Mouse (Mus musculus) gastrocnemius, adult 8-10 months (tissue): ENCODE results near the gene Fut7. TPM values are rescaled to one million over a fixed set of nuclear protein-coding genes. Genes with fewer than 3 reads are reported as not detected.
"Not testable (repeated sequence)": the region's sequence is repeated elsewhere in the genome, so short reads cannot be mapped to it uniquely, and the experiment has no call there.

Experiments
- DNase-seq, 2 experiments: peaks; one replicate each; pipeline ENCODE4 v3.0.0; 2022; ENCODE audit warnings: low spot score in 2 of 2
- total RNA-seq, 4 experiments: library from RNA; stranded (reverse); gene quantifications; 2 replicates each; pipeline ENCODE4 v1.2.4; 2022

Fut7 gene
- not detected for total RNA-seq

DNA sequence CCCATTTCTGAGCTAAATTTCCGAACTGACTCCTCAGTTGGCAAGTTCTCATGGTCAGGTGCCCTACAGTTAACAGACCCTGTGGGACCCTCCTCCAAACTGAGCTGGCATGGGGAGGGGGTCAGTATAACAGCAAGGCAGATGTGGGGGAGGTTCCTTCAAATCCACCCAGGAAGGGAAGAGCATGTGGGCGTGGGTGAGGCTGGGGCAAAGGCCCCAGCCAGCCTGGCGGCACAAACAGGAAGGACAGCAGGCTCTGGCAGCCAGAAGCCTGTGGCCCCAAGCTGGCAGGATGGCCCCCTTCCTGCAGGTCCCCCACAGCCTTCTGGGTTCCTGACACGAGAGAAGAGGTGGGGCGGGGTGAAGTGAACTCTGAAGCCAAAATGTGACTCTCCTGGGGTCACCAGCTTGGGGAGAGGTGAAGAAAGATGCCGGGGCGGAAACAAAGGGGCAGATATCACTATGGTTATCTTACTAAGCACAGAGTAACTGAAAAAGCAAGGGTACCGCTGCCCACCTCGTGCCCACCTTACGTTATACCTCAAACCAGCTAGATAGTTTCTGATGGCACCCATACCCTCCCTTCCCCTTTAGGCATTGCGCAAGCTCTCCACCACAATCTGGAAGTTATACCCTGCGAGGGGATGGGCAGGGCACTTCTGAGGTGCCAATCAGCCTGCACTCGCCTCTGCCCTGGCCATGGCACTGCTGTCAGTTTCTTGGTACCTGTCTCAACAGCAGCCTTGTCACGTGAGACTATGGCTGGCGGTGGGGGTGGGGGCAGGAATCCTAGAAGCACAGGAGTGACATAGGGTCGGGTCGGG is at the start of gene Fut7:
Fut7 (plus strand) TSS at position 681 of the 824 bp plus-strand sequence.
- no peak for DNase-seq

DNA sequence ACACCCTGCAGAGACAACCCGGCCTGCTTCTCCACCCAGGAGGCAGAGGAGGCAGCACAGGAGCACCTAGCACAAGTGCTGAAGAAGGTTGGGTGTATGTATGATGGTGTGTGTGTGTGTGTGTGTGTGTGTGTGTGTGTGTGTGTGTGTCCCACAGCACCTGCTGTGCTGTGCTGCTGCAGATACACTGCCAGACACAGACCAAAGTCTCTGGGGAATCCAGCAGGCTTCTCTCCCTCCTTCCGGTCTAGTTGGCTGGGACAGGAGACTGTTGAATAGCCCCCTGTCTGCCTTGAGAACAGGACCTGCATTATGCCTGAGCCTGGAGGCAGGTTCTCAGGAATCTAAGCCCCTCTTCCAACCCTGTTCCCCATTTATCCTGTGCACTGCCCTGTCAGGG is 49.6 kb upstream of the Fut7 start:
- DNase-seq, result no peak

DNA sequence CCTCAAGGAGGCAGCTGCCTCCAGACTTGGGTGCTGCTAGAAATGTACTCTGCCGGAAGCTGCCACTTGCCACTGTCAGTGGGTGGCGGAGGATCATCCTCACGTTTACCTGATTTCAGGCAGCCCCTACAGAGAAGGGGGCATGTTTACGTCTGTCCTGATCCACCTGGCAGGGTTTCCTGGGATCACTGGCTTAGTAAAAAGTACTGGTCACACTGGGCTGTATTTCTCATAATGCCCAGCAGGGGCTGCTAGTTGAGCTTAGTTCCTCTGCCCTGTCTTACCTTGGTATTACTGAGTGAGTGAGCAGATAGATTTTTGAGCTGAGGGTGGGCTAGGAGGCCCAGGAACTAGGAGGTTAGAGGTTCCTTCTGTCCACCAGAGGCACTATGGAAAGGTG is 46.5 kb upstream of the Fut7 start:
- no peak for DNase-seq

DNA sequence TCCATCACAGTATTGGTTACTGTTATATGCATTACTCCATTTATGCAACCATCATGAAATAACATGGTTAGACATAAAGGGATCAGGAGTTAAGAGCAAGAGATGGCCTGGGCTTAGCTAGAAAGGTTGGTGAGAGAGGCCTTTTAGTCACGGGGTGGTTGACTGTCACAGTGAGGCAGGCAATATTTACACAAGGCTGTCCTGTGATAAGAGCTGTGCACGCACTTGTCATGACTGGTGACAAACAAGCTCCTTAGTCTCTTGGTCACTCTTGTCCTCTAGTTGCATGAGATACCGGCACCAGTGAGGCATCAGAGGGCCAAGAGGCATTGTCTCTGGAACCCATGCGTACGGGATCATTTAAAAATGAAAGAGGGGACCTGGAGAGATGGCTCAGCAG is 38.6 kb upstream of the Fut7 start:
- DNase-seq, result no peak

DNA sequence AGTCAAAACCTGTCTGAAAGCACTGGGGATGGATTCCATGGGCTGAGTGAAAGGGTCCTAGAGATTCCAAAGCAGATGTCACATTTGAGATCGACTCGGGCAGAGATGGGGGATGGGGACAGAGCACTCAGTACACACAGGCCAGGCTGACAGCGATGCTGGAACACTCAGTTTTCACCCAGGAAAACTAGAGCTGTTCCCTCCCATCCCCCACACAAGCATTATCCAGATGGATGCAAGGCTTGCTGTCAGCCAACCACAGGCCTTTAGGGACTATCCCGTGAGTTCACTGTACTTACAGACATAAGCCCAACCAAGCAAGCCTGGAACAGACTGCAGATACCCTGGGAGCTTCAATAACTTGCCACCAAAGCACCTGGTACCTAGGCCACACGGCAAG is 31.8 kb upstream of the Fut7 start:
- DNase-seq, result no peak

DNA sequence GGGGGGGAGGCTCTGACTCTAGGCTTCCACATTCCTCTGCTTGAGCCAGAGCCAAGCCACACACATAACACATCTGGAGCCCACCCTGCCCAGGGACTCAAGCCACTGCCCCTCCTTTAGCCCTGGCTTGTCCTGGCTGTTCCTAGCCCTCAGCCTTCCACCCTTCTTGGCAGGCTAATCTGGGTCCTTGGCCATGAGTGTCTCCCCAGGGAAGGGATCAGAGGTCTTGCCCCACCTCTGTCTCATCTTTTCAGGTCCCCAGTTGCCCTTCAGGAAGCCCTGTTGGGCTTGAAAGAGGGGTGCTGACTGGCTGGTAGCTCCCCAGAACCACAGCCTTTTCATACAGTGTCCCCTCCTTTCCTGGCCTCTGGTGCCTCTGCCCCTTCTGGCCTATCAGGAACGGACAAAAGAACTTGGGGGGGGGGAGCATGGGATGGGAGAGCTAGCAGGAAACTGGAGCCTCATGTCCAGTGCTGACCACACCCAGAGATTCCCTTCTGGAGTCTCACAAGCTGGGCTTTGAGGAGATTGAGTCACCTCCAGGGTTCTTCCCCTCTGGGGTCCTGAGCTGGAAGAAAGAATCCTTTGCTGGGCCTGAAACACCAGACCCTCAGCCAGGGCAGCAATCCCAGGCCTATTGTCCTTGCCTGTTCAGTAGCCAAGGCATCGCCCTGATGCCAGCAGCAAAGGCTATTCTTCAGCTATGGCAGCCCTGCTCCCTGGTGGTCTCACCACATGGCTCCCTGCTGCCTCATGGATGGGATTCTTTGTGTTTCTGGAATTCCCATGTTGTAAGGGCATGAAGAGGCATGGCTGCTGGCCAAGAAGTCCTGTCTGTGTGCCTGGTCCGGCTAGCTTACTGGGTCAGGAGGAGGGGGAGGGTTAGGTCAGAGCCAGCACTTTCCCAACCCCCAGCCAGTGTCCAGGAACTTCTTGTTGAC is 28.5 kb upstream of the Fut7 start:
- DNase-seq, result peak; percentile 61 to 68

DNA sequence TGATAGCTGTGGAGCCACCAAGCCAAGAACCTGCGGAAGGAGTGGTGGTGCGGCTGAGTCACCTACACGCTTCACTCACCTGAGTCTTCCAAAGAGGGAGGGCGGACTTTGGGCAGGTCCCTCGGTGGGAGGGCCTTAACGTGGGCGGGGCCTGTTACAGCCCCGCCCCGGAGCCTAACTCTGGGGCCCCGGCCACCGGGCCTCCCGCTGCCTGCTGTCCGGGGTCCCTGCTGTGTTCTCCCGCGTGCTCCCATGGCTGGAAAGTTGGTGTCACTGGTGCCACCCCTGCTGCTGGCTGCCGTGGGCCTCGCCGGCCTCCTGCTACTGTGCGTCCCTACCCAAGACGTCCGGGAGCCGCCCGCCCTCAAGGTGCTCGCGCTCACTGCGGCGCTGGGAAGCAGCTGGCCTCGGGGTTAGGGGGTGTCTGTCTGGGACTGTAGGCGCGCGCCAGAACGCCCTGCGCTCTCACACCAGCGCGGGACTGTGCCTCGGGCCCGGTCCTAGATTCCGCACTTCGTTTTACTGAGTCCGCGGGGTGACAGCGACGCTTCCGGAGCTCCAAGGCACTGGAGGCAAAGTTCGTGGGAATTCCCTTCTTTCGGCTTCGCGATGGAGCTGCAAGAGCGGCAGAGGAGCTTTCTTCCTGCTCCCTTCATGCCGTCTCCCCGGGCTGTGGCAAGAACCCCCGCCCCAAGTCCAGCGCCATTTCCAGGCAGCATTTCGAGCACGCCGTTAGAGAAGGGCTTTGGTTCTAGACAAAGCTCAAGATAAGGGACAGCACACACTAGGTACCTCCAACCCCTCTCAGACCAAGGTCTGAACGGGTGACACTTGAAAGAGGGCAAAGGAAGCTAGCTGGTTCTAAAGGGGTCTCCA is 27.1 kb upstream of the Fut7 start, which contains the start of gene Entpd2:
Entpd2 (plus strand) TSS at position 154 of the 876 bp plus-strand sequence.
- no peak for DNase-seq

DNA sequence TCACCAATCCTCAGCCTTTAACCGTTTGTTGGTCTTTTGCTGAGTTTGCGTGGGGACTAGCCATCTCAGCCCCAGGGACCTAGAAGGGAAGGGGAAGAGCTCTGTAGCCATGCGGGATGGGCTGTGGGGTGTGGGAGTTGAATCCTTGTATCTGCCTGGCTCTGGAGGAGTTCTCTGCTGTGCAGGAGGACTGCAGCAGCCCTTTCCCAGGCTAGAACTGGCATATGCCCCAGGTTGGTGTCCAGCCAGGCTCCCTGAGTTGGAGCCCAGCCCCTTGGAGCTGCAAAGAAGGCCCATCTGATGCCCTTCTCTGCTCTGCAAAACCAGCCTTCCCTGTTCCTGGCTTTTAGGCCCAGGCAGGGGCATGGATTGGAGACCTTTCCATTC is 26.5 kb upstream of the Fut7 start:
- no peak for DNase-seq

DNA sequence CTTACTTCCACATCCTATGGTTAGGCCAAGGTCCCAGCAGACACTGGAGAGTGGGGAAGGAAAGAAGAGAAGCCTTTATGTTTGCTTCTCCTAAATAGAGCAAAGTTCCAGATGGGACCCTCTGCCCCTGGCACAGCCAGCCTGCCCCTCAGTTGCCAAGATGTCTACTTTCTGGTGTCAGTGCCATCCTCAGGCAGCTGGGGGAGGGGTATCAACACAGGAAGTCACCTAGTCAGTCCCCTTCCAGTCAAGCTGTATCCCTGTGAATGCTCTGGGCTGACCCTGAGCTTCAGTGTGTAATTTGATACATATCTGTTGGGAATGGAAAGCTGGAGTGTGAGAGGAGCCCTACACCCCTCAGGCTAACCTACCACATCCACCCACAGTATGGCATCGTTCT is 26.1 kb upstream of the Fut7 start:
- no peak for DNase-seq

DNA sequence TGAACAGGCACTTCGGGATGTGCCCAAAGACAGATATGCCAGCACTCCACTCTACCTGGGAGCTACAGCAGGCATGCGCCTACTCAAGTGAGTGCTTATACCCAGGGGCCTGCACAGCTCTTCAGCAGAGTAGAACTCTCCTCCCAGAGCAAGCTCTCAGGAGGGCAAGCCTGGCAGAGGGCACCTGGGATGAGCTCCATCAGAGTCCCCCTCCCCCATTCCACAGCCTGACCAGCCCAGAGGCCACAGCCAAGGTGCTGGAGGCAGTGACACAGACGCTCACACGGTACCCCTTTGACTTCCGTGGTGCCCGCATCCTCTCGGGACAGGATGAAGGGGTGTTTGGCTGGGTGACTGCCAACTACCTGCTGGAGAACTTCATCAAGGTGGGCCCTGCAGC is 25.0 kb upstream of the Fut7 start:
- DNase-seq, result no peak

DNA sequence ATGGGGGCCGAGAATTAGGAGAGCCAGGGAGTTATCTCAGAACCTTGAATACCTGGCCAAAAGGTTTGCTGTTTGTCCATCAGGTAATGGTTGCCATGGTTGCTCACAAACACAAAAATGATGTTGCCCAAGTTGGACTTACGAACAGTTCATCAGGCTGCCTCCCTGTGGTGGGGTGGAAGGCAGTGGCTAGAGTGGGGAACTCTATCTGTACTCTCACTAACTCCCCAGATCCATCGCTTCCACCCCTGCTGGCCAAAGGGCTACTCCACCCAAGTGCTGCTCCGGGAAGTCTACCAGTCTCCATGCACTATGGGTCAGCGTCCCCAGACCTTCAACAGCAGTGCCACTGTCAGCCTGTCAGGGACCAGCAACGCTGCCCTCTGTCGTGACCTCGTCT is 24.0 kb upstream of the Fut7 start, which contains the start of gene Npdc1:
Npdc1 (plus strand) TSS at position 301 of the 400 bp plus-strand sequence.
- no peak for DNase-seq

DNA sequence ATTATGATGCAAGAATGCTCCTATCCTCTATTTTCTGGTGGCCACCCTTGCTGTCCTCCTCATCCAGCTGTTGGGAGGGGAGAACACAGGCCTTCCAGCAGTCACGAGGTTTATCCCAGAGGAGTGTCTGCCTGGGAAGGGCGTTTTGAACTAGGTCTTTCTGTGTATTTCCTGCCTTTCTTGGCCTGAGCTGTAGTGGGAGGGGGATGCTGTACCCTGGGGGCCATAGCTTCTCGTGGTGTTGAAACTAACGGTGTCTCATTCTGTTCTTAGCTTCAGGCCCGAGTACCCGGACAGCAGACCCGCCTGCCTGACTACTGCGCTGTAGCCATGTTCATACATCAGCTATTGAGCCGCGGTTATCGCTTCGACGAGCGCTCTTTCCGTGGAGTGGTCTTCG is 22.8 kb upstream of the Fut7 start:
- peak; percentile 50 to 51 for DNase-seq

DNA sequence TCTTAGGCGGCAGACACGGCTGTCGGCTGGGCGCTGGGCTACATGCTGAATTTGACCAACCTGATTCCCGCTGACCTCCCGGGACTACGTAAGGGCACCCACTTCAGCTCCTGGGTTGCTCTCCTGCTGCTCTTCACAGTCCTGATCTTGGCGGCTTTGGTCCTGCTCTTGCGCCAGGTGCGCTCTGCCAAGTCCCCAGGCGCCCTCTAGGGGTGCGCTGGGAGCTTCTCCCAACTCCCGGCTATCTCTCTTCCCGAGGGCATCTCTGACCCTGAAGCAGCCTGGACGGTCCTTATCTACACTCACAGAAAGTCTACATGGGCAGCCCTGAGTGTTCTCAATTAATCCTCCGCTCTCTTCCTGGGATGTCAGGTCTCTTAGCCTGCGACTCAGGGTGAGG is 22.3 kb upstream of the Fut7 start:
- peak; percentile 45 to 64 for DNase-seq

DNA sequence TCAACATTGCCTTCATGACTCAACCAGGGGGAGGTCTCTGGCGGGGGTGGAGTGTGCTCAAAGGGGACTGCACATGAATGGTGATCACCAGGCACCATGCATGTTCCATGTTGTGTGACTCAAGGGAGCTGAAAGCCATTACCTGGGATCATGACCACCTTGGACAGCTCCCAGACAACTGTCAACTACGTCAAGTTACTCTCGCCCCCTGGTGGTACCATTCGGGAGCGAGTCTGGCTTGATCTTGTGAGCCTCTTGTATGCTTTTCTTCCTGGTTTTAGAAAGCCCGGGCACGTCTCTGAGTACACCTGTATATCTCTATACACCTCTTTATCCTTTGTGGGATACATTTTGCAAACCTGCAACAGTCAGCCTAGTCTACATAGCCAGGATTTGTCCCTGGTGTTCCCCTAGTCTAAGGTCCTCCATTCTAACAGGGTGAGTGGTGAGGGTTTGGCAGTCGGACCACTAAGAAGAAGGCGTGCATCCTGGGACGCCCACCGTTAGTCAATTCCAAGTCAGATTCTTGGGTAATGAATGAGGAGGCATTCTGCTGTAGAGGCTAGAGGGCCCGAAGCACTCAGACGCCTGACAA is 20.6 kb upstream of the Fut7 start:
- peak; percentile 42 to 59 for DNase-seq

DNA sequence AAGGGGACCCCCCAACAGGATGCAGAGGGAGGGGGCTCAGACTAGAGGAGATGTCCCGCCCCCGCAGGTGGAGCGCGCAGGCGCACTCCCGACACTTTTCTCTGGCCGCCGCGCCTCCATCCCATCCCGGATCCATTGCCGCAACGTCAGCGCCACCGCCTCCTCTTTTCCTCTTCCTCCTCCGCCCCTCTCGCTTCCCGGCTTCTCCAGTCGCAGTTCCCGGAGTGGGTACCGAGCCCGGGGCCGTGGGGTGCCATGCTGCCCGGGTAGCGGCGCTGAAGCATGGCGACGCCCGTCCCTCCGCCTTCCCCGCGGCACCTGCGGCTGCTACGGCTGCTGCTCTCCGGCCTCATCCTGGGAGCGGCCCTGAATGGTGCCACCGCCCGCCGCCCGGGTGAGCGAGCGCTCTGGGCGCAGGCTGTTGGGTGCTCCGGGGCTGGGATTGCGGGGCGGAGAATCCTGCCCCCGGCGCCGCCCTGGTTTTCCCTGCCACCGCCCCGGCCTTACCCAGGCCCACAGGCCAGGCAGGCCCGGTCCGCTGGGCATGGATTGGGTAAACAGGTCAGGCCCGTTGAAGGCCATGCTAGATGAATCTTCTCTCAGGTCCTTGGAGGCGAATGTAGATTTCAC is 20.0 kb upstream of the Fut7 start:
- DNase-seq, result peak in 1 of 2 experiments; percentile 42

DNA sequence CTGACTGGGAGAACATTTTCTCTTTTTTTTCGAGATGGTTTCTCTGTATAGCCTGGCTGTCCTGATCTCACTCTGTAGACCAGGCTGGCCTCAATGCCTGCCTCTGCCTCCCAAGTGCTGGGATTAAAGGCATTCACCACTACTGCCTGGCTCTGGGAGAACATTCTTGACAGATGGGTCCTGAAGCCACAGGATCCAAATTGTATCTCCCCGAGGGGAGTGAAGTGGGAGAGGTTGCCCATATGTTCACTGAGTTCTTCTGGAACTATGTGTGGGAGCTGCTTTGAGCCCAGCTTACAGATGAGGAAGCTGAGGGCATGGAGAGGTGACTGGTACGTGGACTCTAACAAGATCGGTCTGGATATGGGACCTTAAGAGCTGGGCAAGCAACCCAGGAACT is 19.1 kb upstream of the Fut7 start:
- DNase-seq, result no peak

DNA sequence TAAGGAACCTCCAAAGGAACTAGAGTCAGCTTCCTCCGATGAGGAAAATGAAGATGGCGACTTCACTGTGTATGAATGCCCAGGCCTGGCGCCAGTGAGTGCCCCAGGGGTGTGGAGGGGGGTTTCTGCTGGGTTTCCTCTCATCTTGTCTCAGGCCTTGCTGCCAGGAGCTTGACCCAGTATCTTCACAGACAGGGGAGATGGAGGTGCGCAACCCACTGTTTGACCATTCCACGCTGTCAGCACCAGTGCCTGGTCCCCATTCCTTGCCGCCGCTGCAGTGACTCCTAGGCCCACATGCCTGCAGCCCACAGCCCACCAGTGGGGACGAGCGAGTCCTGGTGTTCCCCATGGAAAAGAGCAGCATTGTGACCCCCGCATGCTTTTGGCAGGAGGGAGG is 14.2 kb upstream of the Fut7 start:
- DNase-seq, result no peak

DNA sequence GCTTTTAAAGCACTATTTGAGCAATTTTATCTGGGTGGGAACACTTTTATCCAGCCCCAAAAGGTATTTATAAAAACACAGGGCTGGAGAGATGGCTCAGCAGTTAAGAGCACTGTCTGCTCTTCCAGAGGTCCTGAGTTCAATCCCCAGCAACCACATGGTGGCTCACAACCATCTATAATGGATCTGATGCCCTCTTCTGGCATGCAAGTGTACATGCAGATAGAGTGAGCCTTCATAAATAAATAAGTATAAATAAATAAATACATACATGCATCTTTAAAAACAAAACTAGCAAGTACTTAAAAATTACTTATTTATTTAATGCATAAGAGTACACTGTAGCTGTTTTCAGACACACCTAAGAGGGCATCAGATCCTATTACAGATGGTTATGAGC is 9.6 kb upstream of the Fut7 start:
- DNase-seq, result not testable (repeated sequence)

DNA sequence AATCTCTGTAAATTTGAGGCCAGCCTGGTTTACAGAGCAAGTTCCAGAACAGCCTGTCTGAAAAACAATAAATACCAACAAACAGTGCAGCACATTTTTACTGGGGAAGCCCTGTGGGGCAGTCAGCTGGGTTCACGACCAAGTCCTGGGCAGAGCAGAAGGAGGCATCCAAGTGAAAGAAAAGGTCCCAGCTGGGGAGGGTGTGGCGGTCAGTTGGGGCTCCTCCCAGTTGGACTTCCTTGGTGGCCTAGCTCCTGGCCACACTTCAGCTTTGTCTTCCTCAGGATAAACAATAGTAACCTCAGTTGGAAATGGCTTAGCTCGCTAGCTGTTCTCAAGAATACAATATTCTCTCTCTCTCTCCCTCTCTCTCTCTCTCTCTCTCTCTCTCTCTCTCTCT is 5.6 kb upstream of the Fut7 start:
- DNase-seq, result no peak

DNA sequence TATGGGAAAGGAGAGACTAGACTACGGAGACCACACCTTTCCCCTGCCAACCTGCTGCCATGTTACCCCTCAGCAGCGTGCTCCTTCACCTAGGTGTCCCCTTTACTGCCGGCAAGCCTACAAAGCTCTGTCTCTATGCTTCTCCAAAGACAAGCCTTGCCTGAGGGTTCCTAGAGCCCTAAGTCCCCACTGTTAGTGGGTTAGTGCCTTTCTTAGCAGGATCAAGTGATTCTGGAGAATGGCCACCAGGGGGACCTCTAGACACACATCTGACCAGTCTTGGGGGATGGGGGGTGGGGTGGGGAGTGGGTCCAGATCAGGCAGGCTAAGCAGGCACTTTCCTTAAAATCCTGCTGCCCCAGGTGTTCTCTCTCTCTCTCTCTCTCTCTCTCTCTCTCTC is 1.2 kb upstream of the Fut7 start:
- no peak for DNase-seq
